Mouse (Mus musculus) lung, adult 2 months (tissue): ENCODE data around the gene Cldn24.

Source experiments
- CTCF ChIP-seq: fragments of 200-500 bp; IDR thresholded peaks from 2 replicates; pipeline ENCODE4 v1.5.1; 2011; ENCODE audit warnings: mild to moderate bottlenecking, low read length, control low read depth; ENCODE audit not compliant: insufficient read depth
- POLR2A ChIP-seq: fragments of 200-500 bp; IDR thresholded peaks from 2 replicates; pipeline ENCODE4 v1.6.1; 2011; ENCODE audit warnings: low read depth, mild to moderate bottlenecking, control low read depth, low read length, borderline replicate concordance; ENCODE audit errors: extremely low read depth

GRCm38 (mm10) chr8:47819034-47819433 lies 2.9 kb upstream of the Cldn24 start:
- TF ChIP-seq POLR2A = no peak
- no peak for TF ChIP-seq CTCF
